ENCODE assay signal across 9 mouse cellular contexts in the genomic region with DNA sequence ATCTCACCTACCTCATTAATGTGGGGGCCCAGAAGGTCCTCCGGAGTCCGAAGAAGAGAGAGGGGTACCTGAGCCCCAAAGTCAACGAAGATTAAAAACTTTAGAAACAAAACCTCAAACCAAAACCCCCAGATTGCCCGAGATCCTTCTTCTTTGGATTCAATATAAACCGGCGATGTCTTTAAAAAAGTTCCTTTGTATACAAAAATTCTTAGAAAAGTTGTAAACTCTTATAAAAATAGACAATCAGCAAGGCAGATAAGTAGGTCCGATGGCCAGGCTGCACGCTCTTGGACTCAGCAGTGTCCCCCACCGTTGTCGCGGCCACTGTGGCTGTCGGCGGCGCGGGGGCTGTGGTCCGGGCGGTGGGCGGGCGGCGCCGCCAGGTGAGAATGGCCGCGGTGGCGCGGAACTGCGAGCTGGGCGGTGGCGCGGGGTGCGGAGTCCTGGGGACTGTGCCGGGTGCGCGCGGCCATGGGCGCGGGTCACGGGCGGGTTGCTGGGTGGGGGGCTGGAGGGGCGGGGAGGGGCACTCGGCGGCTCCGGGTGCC. TPM values are rescaled to one million over a fixed set of nuclear protein-coding genes. Genes with fewer than 3 reads are reported as not detected.
A peak's percentile ranks its signal among the peaks of the same experiment; 100 is the strongest.
DNase-seq lines count a peak whose midpoint lies in the region; ATAC-seq and TF ChIP-seq lines count a peak whose summit lies in the region.
"Had no signal": no experiment of that assay in that cellular context is flagged by ENCODE, and none has a peak within 500 bp of the region (broad histone marks: within the 10 kb centered on the region; RNA-seq: fewer than 3 reads in every experiment).

No protein-coding gene starts in this region.

- ATAC-seq in heart, embryonic 15.5 days (replicated peaks; ENCODE audit: insufficient number of reproducible peaks, insufficient read depth, low FRiP score, low read depth) = peak; percentile 16; the same call in 1 of the 2 replicates
- ATAC-seq in hindbrain, embryonic 15.5 days (ENCODE audit: low FRiP score, low read depth) = peak; percentile 39; the same call in 1 of the 2 replicates
- no peak; the same call in 1 of the 2 replicates for ATAC-seq in midbrain, embryonic 13.5 days

- under 1% methylated on average over 36 of the region's 42 CpGs for WGBS in heart, embryonic 15.5 days
- under 1% methylated on average over 21 of the region's 42 CpGs for WGBS in hindbrain, embryonic 15.5 days
- 1% methylated on average over 39 of the region's 42 CpGs for WGBS in midbrain, embryonic 13.5 days

- H3K27me3 ChIP-seq in heart, embryonic 15.5 days = no peaks in the 10 kb centered on the region
- H3K27me3 ChIP-seq in hindbrain, embryonic 15.5 days = peaks cover 17% of the 10 kb centered on the region; the same call in 1 of the 2 replicates
- H3K27me3 ChIP-seq in midbrain, embryonic 13.5 days = peaks cover 67% of the 10 kb centered on the region

- TF ChIP-seq POLR2A in bone marrow macrophage, adult 2 months (IDR thresholded peaks at IDR 0.05; ENCODE audit: borderline replicate concordance, low read depth, low read length) = no peak

- no peak for DNase-seq in heart, adult 11 months
- DNase-seq in right cerebral cortex, postnatal 4 days = no peak
- no peak for DNase-seq in cerebellum, postnatal 25 days
- no peak for DNase-seq in spleen, postnatal 10 days (ENCODE audit: low spot score in 2 of 2)

- H3K4me2 ChIP-seq in heart, embryonic 15.5 days = peak overlapping the region; percentile 97
- peak overlapping the region; percentile 97 for H3K4me2 ChIP-seq in hindbrain, embryonic 15.5 days
- peak overlapping the region; percentile 91 for H3K4me2 ChIP-seq in midbrain, embryonic 13.5 days (replicated peaks)

- H3K4me1 ChIP-seq in heart, embryonic 15.5 days (replicated peaks) = peaks cover 29% of the 10 kb centered on the region
- H3K4me1 ChIP-seq in bone marrow macrophage, adult 2 months (ENCODE audit: control insufficient read depth, insufficient read depth, low read length) = peaks cover 13% of the 10 kb centered on the region
- peaks cover 36% of the 10 kb centered on the region for H3K4me1 ChIP-seq in hindbrain, embryonic 15.5 days (replicated peaks)
- peaks cover 30% of the 10 kb centered on the region for H3K4me1 ChIP-seq in midbrain, embryonic 13.5 days (replicated peaks)

- no peaks in the 10 kb centered on the region for H3K36me3 ChIP-seq in heart, embryonic 15.5 days
- no peaks in the 10 kb centered on the region for H3K36me3 ChIP-seq in hindbrain, embryonic 15.5 days
- H3K36me3 ChIP-seq in midbrain, embryonic 13.5 days = no peaks in the 10 kb centered on the region
- H3K36me3 ChIP-seq: G1E had no signal

- peak overlapping the region; percentile 72 for H3K9ac ChIP-seq in heart, embryonic 15.5 days
- H3K9ac ChIP-seq in hindbrain, embryonic 15.5 days = peak overlapping the region; percentile 41
- peak overlapping the region; percentile 55; the same call in 1 of the 2 replicates for H3K9ac ChIP-seq in midbrain, embryonic 13.5 days (replicated peaks)

- H3K9me3 ChIP-seq in heart, embryonic 15.5 days (replicated peaks) = no peaks in the 10 kb centered on the region
- H3K9me3 ChIP-seq in hindbrain, embryonic 15.5 days = no peaks in the 10 kb centered on the region
- no peaks in the 10 kb centered on the region for H3K9me3 ChIP-seq in midbrain, embryonic 13.5 days

- peak overlapping the region; percentile 55 for H3K4me3 ChIP-seq in heart, embryonic 15.5 days
- peak overlapping the region; percentile 64 for H3K4me3 ChIP-seq in bone marrow macrophage, adult 2 months (ENCODE audit: insufficient read depth, low read length)
- H3K4me3 ChIP-seq in hindbrain, embryonic 15.5 days = peak overlapping the region; percentile 77
- H3K4me3 ChIP-seq in midbrain, embryonic 13.5 days (replicated peaks) = peak overlapping the region; percentile 60

- H3K27ac ChIP-seq in heart, embryonic 15.5 days = peak overlapping the region; percentile 75
- no peak overlapping the region for H3K27ac ChIP-seq in bone marrow macrophage, adult 2 months (ENCODE audit: insufficient read depth, low read depth, low read length)
- H3K27ac ChIP-seq in hindbrain, embryonic 15.5 days (replicated peaks) = 0 out of 2 replicates have a peak overlapping the region, but pooled peaks have one; percentile 18
- no peak overlapping the region for H3K27ac ChIP-seq in midbrain, embryonic 13.5 days

- no peak for TF ChIP-seq CTCF in bone marrow macrophage, adult 2 months (IDR thresholded peaks at IDR 0.05; ENCODE audit: low read depth, low read length)

RNA-seq across cellular contexts. Expression of gene Klf4, which starts 0.3 kb away (rescaled TPM):
- 5.1 and 5.8 TPM in 2 replicates for polyA plus RNA-seq in heart, embryonic 15.5 days (2015; fragmentation: Nextera tagmentation; extraction: Ambion mirVana)
- polyA plus RNA-seq in bone marrow macrophage, adult 2 months (2012; ENCODE audit: insufficient read depth, insufficient read length, missing spikeins) = 9.7 and 10.3 TPM in 2 replicates
- polyA plus RNA-seq in hindbrain, embryonic 15.5 days (2015; fragmentation: Nextera tagmentation; extraction: Ambion mirVana) = 2.5 and 2.7 TPM in 2 replicates
- 1.3 and 2.1 TPM in 2 replicates for polyA plus RNA-seq in midbrain, embryonic 13.5 days (2015; fragmentation: Nextera tagmentation; extraction: Ambion mirVana)

Comparison
In these comparisons a context has a peak if more than half of its experiments do, and no peak if none do; other contexts are left out.
1. H3K27ac ChIP-seq: peak in heart, embryonic 15.5 days (single experiment) and hindbrain, embryonic 15.5 days (single experiment); none in bone marrow macrophage, adult 2 months (single experiment) and midbrain, embryonic 13.5 days (single experiment).
2. Peak in every context shown above with its lines, with median percentiles within 50 percentile points of each other: H3K4me2 ChIP-seq, H3K4me3 ChIP-seq and H3K9ac ChIP-seq.